18 mouse cellular contexts compared by ENCODE assay signal in the genomic region with DNA sequence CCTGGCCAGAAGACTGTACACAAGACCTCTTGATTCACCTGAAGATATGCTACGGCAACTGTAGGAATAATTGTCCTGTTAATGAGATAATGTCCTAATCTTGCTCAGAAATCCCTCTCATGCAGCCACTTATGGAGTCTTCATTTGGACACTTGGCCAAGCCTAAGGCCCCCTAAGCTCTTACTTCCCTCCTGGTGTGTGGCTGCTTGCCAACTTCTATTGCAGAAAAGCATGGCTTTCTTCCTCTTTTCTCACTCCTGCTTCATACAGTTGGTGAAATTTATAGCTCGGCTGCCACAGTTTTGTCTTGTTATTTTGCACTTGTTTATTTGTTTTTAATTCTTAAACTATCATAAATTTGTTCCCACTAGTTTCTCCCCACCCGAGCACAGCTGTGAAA.
A peak's percentile ranks its signal among the peaks of the same experiment; 100 is the strongest.
DNase-seq lines count a peak whose midpoint lies in the region; ATAC-seq and TF ChIP-seq lines count a peak whose summit lies in the region.
"Had no signal": no experiment of that assay in that cellular context is flagged by ENCODE, and none has a peak within 500 bp of the region (broad histone marks: within the 10 kb centered on the region; RNA-seq: fewer than 3 reads in every experiment).

No protein-coding gene starts in this region.

- WGBS in limb, embryonic 14.5 days, result 73% methylated on average over 3 of the region's 3 CpGs
- WGBS in limb, embryonic 10.5 days, result 87% methylated on average over 3 of the region's 3 CpGs

- H3K9me3 ChIP-seq in limb, embryonic 14.5 days (ENCODE audit: control insufficient read depth, low read length), result no peaks in the 10 kb centered on the region
- no peaks in the 10 kb centered on the region for H3K9me3 ChIP-seq in limb, embryonic 10.5 days (replicated peaks)
- no peaks in the 10 kb centered on the region for H3K9me3 ChIP-seq in MEL (replicated peaks; ENCODE audit: insufficient read depth, low read length)
- H3K9me3 ChIP-seq: midbrain, embryonic 15.5 days had no signal

- no peaks in the 10 kb centered on the region for H3K79me2 ChIP-seq in MEL (ENCODE audit: control insufficient read depth, insufficient read depth, low read length, poor library complexity)

- no peak overlapping the region for H3K4me3 ChIP-seq in limb, embryonic 14.5 days (replicated peaks; ENCODE audit: low read length)
- H3K4me3 ChIP-seq in limb, embryonic 10.5 days, result no peak overlapping the region
- no peak overlapping the region for H3K4me3 ChIP-seq in MEL (ENCODE audit: control insufficient read depth in 1 of 2, insufficient read depth in 1 of 2, low read depth in 2 of 2, low read length in 2 of 2)
- H3K4me3 ChIP-seq: erythroblast, embryonic 14.5 days; midbrain, embryonic 15.5 days had no signal

- TF ChIP-seq RAD21 in MEL (IDR thresholded peaks at IDR 0.05; ENCODE audit: low read depth, low read length), result no peak

- TF ChIP-seq EP300 in MEL (IDR thresholded peaks at IDR 0.05; ENCODE audit: low read depth in 1 of 2, low read length in 2 of 2), result peak in 1 of 2 experiments; percentile 26; a peak in 1 of 4 replicates

- no peak overlapping the region for H3K4me2 ChIP-seq in limb, embryonic 14.5 days (replicated peaks; ENCODE audit: low read depth, low read length, severe bottlenecking)
- H3K4me2 ChIP-seq: heart, embryonic 11.5 days; midbrain, embryonic 15.5 days had no signal

- H3K36me3 ChIP-seq in limb, embryonic 14.5 days (ENCODE audit: control insufficient read depth, insufficient read depth, low read length), result no peaks in the 10 kb centered on the region
- H3K36me3 ChIP-seq in limb, embryonic 10.5 days, result no peaks in the 10 kb centered on the region
- no peaks in the 10 kb centered on the region for H3K36me3 ChIP-seq in MEL (ENCODE audit: control insufficient read depth in 1 of 2, insufficient read depth in 2 of 2, low read length in 2 of 2)
- H3K36me3 ChIP-seq: midbrain, embryonic 15.5 days had no signal

- TF ChIP-seq CTCF in MEL (IDR thresholded peaks at IDR 0.05 in 2 of 3, conservative IDR thresholded peaks at IDR 0.05 in 1 of 3; ENCODE audit: control insufficient read depth in 1 of 3, insufficient read depth in 1 of 3, low read depth in 2 of 3, low read length in 3 of 3, poor library complexity in 1 of 3, severe bottlenecking in 1 of 3), result no peak

- no peak overlapping the region for H3K27ac ChIP-seq in limb, embryonic 14.5 days (replicated peaks; ENCODE audit: low read depth, low read length)
- no peak overlapping the region for H3K27ac ChIP-seq in limb, embryonic 10.5 days
- no peak overlapping the region for H3K27ac ChIP-seq in MEL (ENCODE audit: control insufficient read depth, low read depth, low read length)
- H3K27ac ChIP-seq: liver, embryonic 14.5 days; midbrain, embryonic 15.5 days had no signal

- TF ChIP-seq POLR2A in limb, embryonic 14.5 days (IDR thresholded peaks at IDR 0.05; ENCODE audit: borderline replicate concordance, extremely low read depth, insufficient read depth, insufficient read length), result no peak
- TF ChIP-seq POLR2A in MEL (IDR thresholded peaks at IDR 0.05; ENCODE audit: control insufficient read depth in 1 of 2, insufficient read depth in 1 of 2, low read depth in 1 of 2, low read length in 2 of 2, poor library complexity in 1 of 2), result no peak

- no peaks in the 10 kb centered on the region for H3K27me3 ChIP-seq in limb, embryonic 14.5 days (ENCODE audit: control insufficient read depth, insufficient read depth, low read length)
- H3K27me3 ChIP-seq in limb, embryonic 10.5 days (ENCODE audit: low read depth, poor library complexity, severe bottlenecking), result no peaks in the 10 kb centered on the region
- no peaks in the 10 kb centered on the region for H3K27me3 ChIP-seq in MEL (ENCODE audit: control insufficient read depth in 1 of 2, insufficient read depth in 2 of 2, low read length in 2 of 2)
- H3K27me3 ChIP-seq: midbrain, embryonic 15.5 days had no signal

- ATAC-seq in limb, embryonic 14.5 days (ENCODE audit: low FRiP score, low read depth), result no peak
- no peak for ATAC-seq in monocyte, adult 5-6 weeks (replicated peaks; ENCODE audit: insufficient number of reproducible peaks, low FRiP score, low TSS enrichment, poor library complexity, severe bottlenecking)
- ATAC-seq: inflammation-experienced regulatory T-cells, adult 6 months; midbrain, embryonic 15.5 days had no signal

- H3K9ac ChIP-seq in limb, embryonic 14.5 days (ENCODE audit: low read depth, low read length, severe bottlenecking), result no peak overlapping the region
- H3K9ac ChIP-seq in MEL (ENCODE audit: control insufficient read depth, low read depth, low read length, poor library complexity, severe bottlenecking), result no peak overlapping the region
- H3K9ac ChIP-seq: liver, embryonic 14.5 days; midbrain, embryonic 15.5 days had no signal

- peak; percentile 8 to 20 for DNase-seq in cerebellum, adult 18-20 months
- DNase-seq in cerebellum, adult 8-10 months, result no peak
- peak; percentile 11 for DNase-seq in limb, embryonic 14.5 days (ENCODE audit: low spot score)
- DNase-seq in limb, embryonic 10.5 days (ENCODE audit: low spot score), result no peak
- peak; percentile 73 for DNase-seq in MEL (ENCODE audit: low read depth, low spot score)
- DNase-seq in cerebellum, postnatal 25 days, result peak; percentile 11 to 33
- no peak for DNase-seq in embryo, embryonic 10.5 days (ENCODE audit: low spot score)
- DNase-seq: adrenal gland, adult 2 months; B cell, adult 2 months; heart, postnatal 4 days; lung, postnatal 4 days; right cerebral cortex, postnatal 4 days had no signal

- no peaks in the 10 kb centered on the region for H3K4me1 ChIP-seq in limb, embryonic 14.5 days (ENCODE audit: control insufficient read depth, insufficient read depth, low read length)
- H3K4me1 ChIP-seq in limb, embryonic 10.5 days, result no peaks in the 10 kb centered on the region
- no peaks in the 10 kb centered on the region for H3K4me1 ChIP-seq in MEL (ENCODE audit: control insufficient read depth in 1 of 2, insufficient read depth in 2 of 2, low read length in 2 of 2)
- H3K4me1 ChIP-seq: midbrain, embryonic 15.5 days had no signal

TF ChIP-seq in MEL, 35 proteins besides CTCF, POLR2A, EP300 and RAD21:
- TF ChIP-seq TBP (IDR thresholded peaks at IDR 0.05; ENCODE audit: low read depth, low read length) (no peak), POLR2AphosphoS2 (IDR thresholded peaks at IDR 0.05; ENCODE audit: low read length) (no peak), SIN3A (IDR thresholded peaks at IDR 0.05; ENCODE audit: low read length) (no peak), ZNF384 (IDR thresholded peaks at IDR 0.05; ENCODE audit: low read depth, low read length) (no peak), KAT2A (conservative IDR thresholded peaks at IDR 0.05; ENCODE audit: low read depth, low read length) (no peak), ETS1 (IDR thresholded peaks at IDR 0.05; ENCODE audit: low read depth, low read length) (no peak), NRF1 (IDR thresholded peaks at IDR 0.05; ENCODE audit: insufficient read depth, low read depth, low read length, poor library complexity, severe bottlenecking) (no peak), GABPA (IDR thresholded peaks at IDR 0.05; ENCODE audit: low read depth, low read length) (no peak), ELF1 (IDR thresholded peaks at IDR 0.05; ENCODE audit: low read depth, low read length) (no peak), MYC (IDR thresholded peaks at IDR 0.05; ENCODE audit: low read depth, low read length) (no peak), MXI1 (IDR thresholded peaks at IDR 0.05; ENCODE audit: low read depth, low read length) (no peak), MYB (IDR thresholded peaks at IDR 0.05; ENCODE audit: low read depth, low read length) (no peak), CHD1 (IDR thresholded peaks at IDR 0.05; ENCODE audit: low read depth, low read length) (no peak), NELFE (IDR thresholded peaks at IDR 0.05; ENCODE audit: low read depth, low read length) (no peak), ZKSCAN1 (IDR thresholded peaks at IDR 0.05; ENCODE audit: low read depth, low read length) (no peak), MEF2A (IDR thresholded peaks at IDR 0.05; ENCODE audit: extremely low read depth, insufficient replicate concordance, low read depth, low read length, poor library complexity, severe bottlenecking) (no peak), SMC3 (IDR thresholded peaks at IDR 0.05; ENCODE audit: low read depth, low read length) (no peak)

Comparison
In these comparisons a context has a peak if more than half of its experiments do, and no peak if none do; other contexts are left out.
1. DNase-seq: peak in cerebellum, adult 18-20 months (2 of 2), limb, embryonic 14.5 days (single experiment), MEL (single experiment) and cerebellum, postnatal 25 days (2 of 2); none in cerebellum, adult 8-10 months (single experiment), limb, embryonic 10.5 days (single experiment) and embryo, embryonic 10.5 days (single experiment).